Mouse (Mus musculus): ENCODE data around the gene Acadsb.
"Not testable (repeated sequence)": the region's sequence is repeated elsewhere in the genome, so short reads cannot be mapped to it uniquely, and the experiment has no call there.

Gene Acadsb

GRCm38 (mm10) chr7:131410416-131411058, at the start of gene Acadsb, which contains the start of gene Ikzf5:
Gene Acadsb, plus strand, starts transcription at chr7:131410601.
Gene Ikzf5, minus strand, starts transcription at chr7:131410521.
- DNase-seq (ENCODE audit: low spot score in 2 of 2), result peak; percentile 98 to 99

- DNase-seq (ENCODE audit: low spot score in 2 of 2), result no peak
Measured at GRCm38 (mm10) chr7:131362269-131362614, 48.2 kb upstream of the Acadsb start.

- peak; percentile 75 to 85 for DNase-seq (ENCODE audit: low spot score in 2 of 2)
Measured at GRCm38 (mm10) chr7:131362615-131363300, 47.6 kb upstream of the Acadsb start, which contains the start of gene 2310057M21Rik. Gene 2310057M21Rik, minus strand, starts transcription at chr7:131362759.

GRCm38 (mm10) chr7:131364131-131364530, 46.3 kb upstream of the Acadsb start:
- no peak for DNase-seq (ENCODE audit: low spot score in 2 of 2)

- DNase-seq (ENCODE audit: low spot score in 2 of 2), result peak; percentile 84
Measured at GRCm38 (mm10) chr7:131370648-131371469, 39.5 kb upstream of the Acadsb start, which contains the start of gene Pstk. Gene Pstk, plus strand, starts transcription at chr7:131371141.

GRCm38 (mm10) chr7:131371470-131371860, 38.9 kb upstream of the Acadsb start:
- no peak for DNase-seq (ENCODE audit: low spot score in 2 of 2)

- DNase-seq (ENCODE audit: low spot score in 2 of 2), result no peak
Measured at GRCm38 (mm10) chr7:131371880-131372651, 38.3 kb upstream of the Acadsb start.

GRCm38 (mm10) chr7:131391761-131392160, 18.6 kb upstream of the Acadsb start:
- DNase-seq (ENCODE audit: low spot score in 2 of 2), result not testable (repeated sequence)

- DNase-seq (ENCODE audit: low spot score in 2 of 2), result no peak
Measured at GRCm38 (mm10) chr7:131409321-131409987, 947 bp upstream of the Acadsb start.

- peak in 1 of 2 experiments; percentile 14 for DNase-seq (ENCODE audit: low spot score in 2 of 2)
Measured at GRCm38 (mm10) chr7:131409988-131410385, 414 bp upstream of the Acadsb start.

- DNase-seq (ENCODE audit: low spot score in 2 of 2), result no peak
Measured at GRCm38 (mm10) chr7:131411221-131411940, 980 bp downstream of the Acadsb start.

- DNase-seq (ENCODE audit: low spot score in 2 of 2), result no peak
Measured at GRCm38 (mm10) chr7:131411941-131412270, 1.5 kb downstream of the Acadsb start.

- not testable (repeated sequence) for DNase-seq (ENCODE audit: low spot score in 2 of 2)
Measured at GRCm38 (mm10) chr7:131416742-131417141, 6.3 kb downstream of the Acadsb start.

GRCm38 (mm10) chr7:131417605-131418004, 7.2 kb downstream of the Acadsb start:
- DNase-seq (ENCODE audit: low spot score in 2 of 2), result no peak

- no peak for DNase-seq (ENCODE audit: low spot score in 2 of 2)
Measured at GRCm38 (mm10) chr7:131424912-131425311, 14.5 kb downstream of the Acadsb start.

- no peak for DNase-seq (ENCODE audit: low spot score in 2 of 2)
Measured at GRCm38 (mm10) chr7:131427331-131427730, 16.9 kb downstream of the Acadsb start.

GRCm38 (mm10) chr7:131432244-131432643, 21.8 kb downstream of the Acadsb start:
- peak; percentile 27 to 36 for DNase-seq (ENCODE audit: low spot score in 2 of 2)

GRCm38 (mm10) chr7:131434276-131434675, 23.9 kb downstream of the Acadsb start:
- DNase-seq (ENCODE audit: low spot score in 2 of 2), result no peak

GRCm38 (mm10) chr7:131437051-131437450, 26.6 kb downstream of the Acadsb start:
- DNase-seq (ENCODE audit: low spot score in 2 of 2), result no peak

- DNase-seq (ENCODE audit: low spot score in 2 of 2), result no peak
Measured at GRCm38 (mm10) chr7:131456714-131457113, 46.3 kb downstream of the Acadsb start.

Data from frontal cortex, postnatal 25 days (tissue).